Mouse (Mus musculus) intestine, postnatal 0 days (tissue): ENCODE measurements around the gene Atxn1. TPM values are rescaled to one million over a fixed set of nuclear protein-coding genes. Genes with fewer than 3 reads are reported as not detected.

Experiments
- ATAC-seq: fragments of 200-750 bp; cut with Nextera tagmentation; 2 replicates; pipeline ENCODE4 v1.8.0; 2017; ENCODE audit warnings: mild to moderate bottlenecking, moderate TSS enrichment, moderate library complexity
- H3K27ac ChIP-seq: fragments of 300-500 bp; sonication (generic); 2 replicates; pipeline ENCODE4 v1.5.1; 2014; ENCODE audit warnings: mild to moderate bottlenecking, low read depth, low read length, moderate library complexity
- H3K27me3 ChIP-seq: fragments of 300-500 bp; sonication (generic); replicated peaks from 2 replicates; pipeline ENCODE4 v1.6.1; 2014; ENCODE audit warnings: low read length, mixed read lengths; ENCODE audit not compliant: control insufficient read depth, insufficient read depth
- H3K36me3 ChIP-seq: fragments of 300-500 bp; sonication (generic); 2 replicates; pipeline ENCODE4 v1.6.1; 2014; ENCODE audit warnings: mild to moderate bottlenecking, moderate library complexity; ENCODE audit not compliant: control insufficient read depth, insufficient read depth
- H3K4me1 ChIP-seq: fragments of 300-500 bp; sonication (generic); replicated peaks from 2 replicates; pipeline ENCODE4 v1.6.1; 2014; ENCODE audit warnings: antibody characterized with exemption, low read length, mixed read lengths; ENCODE audit not compliant: control insufficient read depth, insufficient read depth
- H3K4me2 ChIP-seq: fragments of 300-500 bp; sonication (generic); replicated peaks from 2 replicates; pipeline ENCODE4 v1.6.1; 2014; ENCODE audit warnings: low read depth, mild to moderate bottlenecking, moderate library complexity
- H3K4me3 ChIP-seq: fragments of 300-500 bp; sonication (generic); 2 replicates; pipeline ENCODE4 v1.5.1; 2014; ENCODE audit warnings: low read depth, low read length
- H3K9ac ChIP-seq: fragments of 300-500 bp; sonication (generic); 2 replicates; pipeline ENCODE4 v1.6.1; 2014; ENCODE audit warnings: mild to moderate bottlenecking, low read depth, low read length
- H3K9me3 ChIP-seq: fragments of 300-500 bp; sonication (generic); 2 replicates; pipeline ENCODE4 v1.6.1; 2016; ENCODE audit warnings: mixed run types; ENCODE audit not compliant: control insufficient read depth
- CTCF ChIP-seq: sonication (generic); IDR thresholded peaks from 2 replicates; pipeline ENCODE4 v1.5.1; 2016; ENCODE audit warnings: low read depth, mild to moderate bottlenecking, control low read depth, antibody characterized with exemption, moderate library complexity
- WGBS: fragments of 180-500 bp; shearing (Covaris S2); extraction: QIAGEN DNeasy Blood & Tissue Kit; methylation state at CpG from one replicate; pipeline ENCODE4 v1.1.7; 2014; 5-methylcytosine and 5-hydroxymethylcytosine counted together
- polyA plus RNA-seq: library from polyadenylated mRNA; unstranded; fragments of >200 nt; fragmentation: Nextera tagmentation; extraction: Ambion mirVana; gene quantifications from 2 replicates; pipeline ENCODE4 v1.2.1, GENCODE M21; 2015

Atxn1 gene
- 6.1 and 9.4 TPM in 2 replicates for polyA plus RNA-seq

DNA sequence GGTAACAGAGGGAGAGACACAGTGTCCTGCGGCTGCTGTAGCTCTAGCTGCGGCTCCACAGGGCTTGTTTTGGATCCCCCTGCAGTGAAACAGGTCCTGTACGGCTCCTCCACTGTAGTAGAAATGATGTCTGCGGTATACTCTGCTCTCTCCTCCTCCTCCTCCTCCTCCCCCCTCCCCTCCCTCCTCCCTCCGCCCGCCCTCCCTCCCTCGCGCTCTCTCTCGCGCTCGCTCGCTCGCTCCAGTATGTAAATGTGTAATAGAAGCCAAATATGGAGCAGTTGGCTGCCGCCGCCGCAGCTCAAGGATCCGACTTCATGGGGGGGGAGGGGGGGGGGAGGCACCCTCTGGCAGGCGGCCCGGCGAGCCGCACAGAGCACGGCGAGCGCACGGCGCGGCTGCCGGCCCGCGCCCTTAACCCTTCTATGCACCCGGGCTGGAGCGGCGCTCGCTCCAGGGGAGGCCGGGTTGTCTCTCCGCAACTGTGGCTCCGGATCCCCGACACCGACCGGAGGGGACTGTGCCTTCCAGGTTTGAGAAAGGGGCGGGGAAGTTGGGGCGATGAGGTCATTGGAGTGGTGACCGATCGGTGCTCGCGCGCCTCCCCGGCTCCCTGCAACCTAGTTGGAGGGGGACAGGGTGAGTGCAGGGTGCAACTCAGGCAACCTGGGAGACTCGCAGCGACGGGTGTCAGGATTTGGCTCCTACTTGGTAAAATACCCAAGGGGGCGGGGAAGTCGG lies at the start of gene Atxn1:
Gene Atxn1, minus strand, starts transcription at position 156 of the 741 bp plus-strand sequence.
- Histone ChIP-seq H3K9ac (peak within 1 kb of the TSS; percentile 97), H3K27me3 (no peaks in the 10 kb centered on the region), H3K4me1 (peaks cover 10% of the 10 kb centered on the region), H3K4me2 (peak within 1 kb of the TSS; percentile 87), H3K9me3 (no peaks in the 10 kb centered on the region), H3K4me3 (peak within 1 kb of the TSS; percentile 89), H3K36me3 (no peaks in the 10 kb centered on the region), H3K27ac (peak within 1 kb of the TSS; percentile 99)
- under 1% methylated on average over 53 of the region's 53 CpGs for WGBS
- TF ChIP-seq CTCF = no peak
- peak; percentile 78 for ATAC-seq

DNA sequence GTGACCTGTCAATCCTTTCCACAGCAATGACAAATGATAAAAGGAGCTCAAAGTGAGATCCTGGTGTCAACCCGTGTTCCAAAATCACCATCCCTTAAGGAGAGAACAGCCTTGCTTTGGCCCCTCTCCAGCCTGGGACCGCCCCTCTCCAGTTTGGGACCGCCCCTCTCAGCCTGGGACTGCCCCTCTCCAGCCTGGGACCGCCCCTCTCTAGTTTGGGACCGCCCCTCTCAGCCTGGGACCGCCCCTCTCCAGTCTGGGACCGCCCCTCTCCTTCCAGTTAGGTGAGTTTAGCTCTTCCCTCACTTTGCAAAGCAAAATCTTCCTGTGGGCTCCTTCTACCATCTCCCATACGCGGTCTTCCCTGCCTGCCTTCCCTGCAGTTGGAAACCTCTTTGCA lies 46.4 kb upstream of the Atxn1 start:
- no peak for TF ChIP-seq CTCF
- Histone ChIP-seq H3K9ac (no peak overlapping the region), H3K9me3 (no peaks in the 10 kb centered on the region), H3K27ac (no peak overlapping the region), H3K4me1 (no peaks in the 10 kb centered on the region), H3K4me2 (no peak overlapping the region), H3K4me3 (no peak overlapping the region), H3K27me3 (peaks cover 10% of the 10 kb centered on the region), H3K36me3 (no peaks in the 10 kb centered on the region)
- WGBS = 36% methylated on average over 9 of the region's 9 CpGs
- 0 out of 2 replicates have a peak, but pooled peaks have one; percentile 13 for ATAC-seq

DNA sequence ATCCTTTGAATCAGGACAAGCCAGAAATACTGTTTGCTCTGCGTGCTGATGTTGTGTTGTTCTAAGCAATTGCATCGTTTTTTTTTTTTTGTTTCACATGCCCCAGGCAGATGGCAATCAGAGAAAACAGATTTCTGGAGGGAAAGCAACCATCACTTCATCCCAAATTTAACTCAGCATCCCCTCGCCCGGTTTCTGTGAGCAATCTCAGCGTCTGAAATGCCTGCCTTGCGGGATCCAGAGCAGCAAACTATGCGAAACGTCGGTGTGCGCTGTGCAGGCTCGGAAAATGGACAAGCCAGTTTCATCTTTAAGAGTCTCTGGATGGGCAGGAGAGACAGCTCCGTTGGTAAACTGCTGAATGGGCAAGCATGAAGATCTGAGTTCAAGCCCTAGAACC lies 45.3 kb upstream of the Atxn1 start:
- H3K4me2 ChIP-seq = no peak overlapping the region
- no peak overlapping the region for H3K9ac ChIP-seq
- no peak overlapping the region for H3K4me3 ChIP-seq
- 80% methylated on average over 12 of the region's 12 CpGs for WGBS
- no peak for ATAC-seq
- H3K4me1 ChIP-seq = no peaks in the 10 kb centered on the region
- no peak overlapping the region for H3K27ac ChIP-seq
- H3K36me3 ChIP-seq = no peaks in the 10 kb centered on the region
- no peak for TF ChIP-seq CTCF
- peaks cover 10% of the 10 kb centered on the region for H3K27me3 ChIP-seq
- H3K9me3 ChIP-seq = no peaks in the 10 kb centered on the region

DNA sequence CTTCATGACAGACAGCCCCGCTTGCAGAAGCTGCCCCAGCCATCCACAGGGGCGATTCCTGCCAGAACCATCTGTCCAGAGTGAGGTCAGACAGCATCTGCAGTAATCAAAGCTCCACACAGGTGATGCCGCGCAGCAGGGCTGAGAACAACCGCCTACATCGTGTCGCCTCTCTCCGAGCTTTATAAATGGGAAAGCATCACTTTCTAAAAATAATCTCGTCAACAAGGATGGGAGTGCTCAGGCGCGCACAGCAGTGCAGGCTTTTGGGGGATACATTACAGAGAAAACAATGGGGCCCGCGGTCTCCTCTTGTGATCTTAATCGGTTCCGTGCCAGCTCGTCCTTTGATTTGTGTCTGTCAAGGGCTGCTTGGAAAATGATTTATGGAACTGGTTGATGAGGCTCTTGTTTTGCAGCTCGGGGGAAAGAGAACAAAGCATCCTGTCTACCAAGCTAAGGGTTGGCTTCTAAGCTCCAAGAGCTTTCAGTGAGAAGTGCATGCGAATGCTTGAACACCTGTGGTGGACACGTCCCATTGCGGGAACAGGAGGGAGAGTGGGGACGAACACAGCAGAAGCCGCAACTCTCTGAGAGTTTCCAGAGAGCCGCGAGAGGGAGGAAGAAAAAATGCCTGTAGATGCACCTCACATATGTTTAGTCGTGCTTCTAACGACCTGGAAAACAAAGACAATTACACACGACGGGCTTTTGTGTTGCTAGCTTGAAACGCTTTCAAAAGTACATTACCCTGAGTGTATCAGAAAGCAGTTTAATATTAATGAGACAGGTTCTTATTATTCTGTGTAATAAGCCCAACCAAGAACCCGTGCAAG lies 44.2 kb upstream of the Atxn1 start:
- H3K36me3 ChIP-seq = no peaks in the 10 kb centered on the region
- H3K27ac ChIP-seq = no peak overlapping the region
- WGBS = 15% methylated on average over 30 of the region's 30 CpGs
- ATAC-seq = no peak
- no peak overlapping the region for H3K4me2 ChIP-seq
- H3K4me3 ChIP-seq = no peak overlapping the region
- no peak for TF ChIP-seq CTCF
- peaks cover 10% of the 10 kb centered on the region for H3K27me3 ChIP-seq
- H3K9me3 ChIP-seq = no peaks in the 10 kb centered on the region
- H3K9ac ChIP-seq = no peak overlapping the region
- no peaks in the 10 kb centered on the region for H3K4me1 ChIP-seq

DNA sequence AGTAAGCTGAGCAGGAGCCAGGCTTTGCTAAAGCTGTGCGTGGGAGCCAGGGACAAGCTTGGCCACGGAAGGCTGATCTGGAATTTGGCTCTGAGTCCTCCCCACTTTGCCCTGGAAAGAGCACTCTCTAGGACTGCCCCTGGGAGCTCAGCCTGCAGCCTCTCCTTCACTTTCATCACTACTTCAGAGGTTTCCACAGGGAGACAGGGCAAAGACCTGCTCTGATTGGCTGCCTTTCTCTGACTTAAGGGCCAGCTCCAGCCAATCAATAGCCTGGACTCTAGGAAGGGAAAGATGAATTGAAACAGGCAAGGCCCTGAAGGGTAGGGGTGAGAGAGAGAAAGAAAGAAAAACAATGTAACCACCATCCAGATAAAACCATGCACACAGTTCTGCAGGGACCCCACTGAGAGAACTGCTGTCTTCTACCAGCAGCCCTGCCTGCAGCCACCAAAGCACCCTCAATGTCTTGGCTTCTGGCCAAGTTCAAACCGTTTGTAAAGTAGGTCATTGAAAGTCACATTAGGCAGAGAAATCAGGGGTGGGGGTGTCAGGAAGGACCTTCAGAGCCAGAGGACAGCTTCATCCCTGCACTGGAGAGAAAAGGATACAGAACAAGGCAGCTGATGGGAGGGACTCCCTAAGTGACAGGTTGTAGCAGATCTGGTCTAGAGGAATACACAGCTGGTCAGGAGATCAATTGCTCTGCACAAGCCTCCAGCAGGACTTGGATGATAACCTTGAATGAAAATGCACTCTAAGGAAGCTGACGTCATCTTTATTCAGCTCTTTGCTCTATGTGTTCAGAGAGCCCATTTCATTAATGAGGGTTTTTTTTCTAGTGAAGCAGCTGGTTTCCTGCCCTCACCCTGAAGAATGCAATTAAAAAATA lies 41.6 kb upstream of the Atxn1 start:
- no peak overlapping the region for H3K27ac ChIP-seq
- 0 out of 2 replicates have a peak overlapping the region, but pooled peaks have one; percentile 13 for H3K4me2 ChIP-seq
- no peaks in the 10 kb centered on the region for H3K9me3 ChIP-seq
- H3K4me1 ChIP-seq = no peaks in the 10 kb centered on the region
- peaks cover 10% of the 10 kb centered on the region for H3K27me3 ChIP-seq
- no peak overlapping the region for H3K4me3 ChIP-seq
- no peak overlapping the region for H3K9ac ChIP-seq
- no peaks in the 10 kb centered on the region for H3K36me3 ChIP-seq
- 19% methylated on average over 4 of the region's 4 CpGs for WGBS
- TF ChIP-seq CTCF = no peak
- no peak for ATAC-seq
